9 mouse cellular contexts compared by ENCODE assay signal in genomic region chr3:96601941-96602703, GRCm38 (mm10). TPM values are rescaled to one million over a fixed set of nuclear protein-coding genes. Genes with fewer than 3 reads are reported as not detected.
A peak's percentile ranks its signal among the peaks of the same experiment; 100 is the strongest.
DNase-seq lines count a peak whose midpoint lies in the region; ATAC-seq lines count a peak whose summit lies in the region.
"Had no signal": no experiment of that assay in that cellular context is flagged by ENCODE, and none has a peak within 500 bp of the region (broad histone marks: within the 10 kb centered on the region; RNA-seq: fewer than 3 reads in every experiment).

No protein-coding gene starts in this region.

- peaks cover 25% of the 10 kb centered on the region for H3K36me3 ChIP-seq in embryonic facial prominence, embryonic 10.5 days (replicated peaks)
- H3K36me3 ChIP-seq in limb, embryonic 15.5 days, result 0 out of 2 replicates have a peak, but pooled peaks cover 3% of the 10 kb centered on the region
- H3K36me3 ChIP-seq in neural tube, embryonic 15.5 days, result no peaks in the 10 kb centered on the region

- peaks cover 62% of the 10 kb centered on the region for H3K4me1 ChIP-seq in embryonic facial prominence, embryonic 10.5 days
- H3K4me1 ChIP-seq in limb, embryonic 15.5 days, result peaks cover 54% of the 10 kb centered on the region
- H3K4me1 ChIP-seq in neural tube, embryonic 15.5 days, result peaks cover 85% of the 10 kb centered on the region

- WGBS in embryonic facial prominence, embryonic 10.5 days, result 36% methylated on average over 10 of the region's 10 CpGs
- 18% methylated on average over 10 of the region's 10 CpGs for WGBS in limb, embryonic 15.5 days
- WGBS in neural tube, embryonic 15.5 days, result 16% methylated on average over 10 of the region's 10 CpGs

- H3K4me3 ChIP-seq in embryonic facial prominence, embryonic 10.5 days, result peak overlapping the region; percentile 95
- peak overlapping the region; percentile 65 for H3K4me3 ChIP-seq in limb, embryonic 15.5 days
- H3K4me3 ChIP-seq in neural tube, embryonic 15.5 days (replicated peaks), result peak overlapping the region; percentile 79

- H3K4me2 ChIP-seq in limb, embryonic 15.5 days, result peak overlapping the region; percentile 58
- peak overlapping the region; percentile 74 for H3K4me2 ChIP-seq in neural tube, embryonic 15.5 days

- no peak for ATAC-seq in limb, embryonic 15.5 days (ENCODE audit: insufficient number of reproducible peaks, low FRiP score, low TSS enrichment, low read depth)
- ATAC-seq in neural tube, embryonic 15.5 days (ENCODE audit: low FRiP score), result no peak

- DNase-seq in left cerebral cortex, postnatal 4 days, result peak; percentile 56
- no peak for DNase-seq in left cerebral cortex, postnatal 14 days (ENCODE audit: low spot score in 2 of 2)
- DNase-seq in embryonic facial prominence, embryonic 10.5 days (ENCODE audit: low spot score), result no peak
- DNase-seq in heart, postnatal 14 days, result peak; percentile 47 to 60
- no peak for DNase-seq in B cell, adult 2 months
- DNase-seq in left cerebral cortex, adult 11 months (ENCODE audit: low spot score), result no peak

- peak overlapping the region; percentile 96 for H3K27ac ChIP-seq in embryonic facial prominence, embryonic 10.5 days (replicated peaks)
- peak overlapping the region; percentile 98 for H3K27ac ChIP-seq in limb, embryonic 15.5 days
- H3K27ac ChIP-seq in neural tube, embryonic 15.5 days (replicated peaks), result peak overlapping the region; percentile 96

- H3K9me3 ChIP-seq in embryonic facial prominence, embryonic 10.5 days, result no peaks in the 10 kb centered on the region
- no peaks in the 10 kb centered on the region for H3K9me3 ChIP-seq in limb, embryonic 15.5 days
- H3K9me3 ChIP-seq in neural tube, embryonic 15.5 days (replicated peaks), result no peaks in the 10 kb centered on the region

- intact Hi-C loops in left cerebral cortex, postnatal 4 days (cut with DNase I), result loop anchor here (5.0 kb wide), 1 partner anchor 35 kb away; the partner anchor contains the start of genes Gm42957 and Pex11b
- intact Hi-C loops in left cerebral cortex, postnatal 14 days (cut with DNase I), result loop anchor here (2.0 kb wide), 1 partner anchor 29 kb away; no protein-coding TSS in a partner anchor
- intact Hi-C loops in heart, postnatal 14 days (cut with DNase I), result loop anchor here (2.0 kb wide), 1 partner anchor 31 kb away; no protein-coding TSS in a partner anchor

- H3K9ac ChIP-seq in limb, embryonic 15.5 days, result peak overlapping the region; percentile 79; the same call in 1 of the 2 replicates
- peak overlapping the region; percentile 94 for H3K9ac ChIP-seq in neural tube, embryonic 15.5 days (replicated peaks)

- peaks cover 28% of the 10 kb centered on the region for H3K27me3 ChIP-seq in embryonic facial prominence, embryonic 10.5 days (replicated peaks; ENCODE audit: low read depth, poor library complexity, severe bottlenecking)
- H3K27me3 ChIP-seq in limb, embryonic 15.5 days, result 0 out of 2 replicates have a peak, but pooled peaks cover 4% of the 10 kb centered on the region
- no peaks in the 10 kb centered on the region for H3K27me3 ChIP-seq in neural tube, embryonic 15.5 days (replicated peaks)

RNA-seq across cellular contexts. Expression of gene Lix1l, which starts 1.2 kb away (rescaled TPM):
- total RNA-seq in left cerebral cortex, postnatal 4 days (2021), result 10 to 100 TPM; 55.2 to 64.1 TPM
- 10 to 100 TPM; 22.1 to 24.8 TPM for total RNA-seq in left cerebral cortex, postnatal 14 days (2021)
- polyA plus RNA-seq in embryonic facial prominence, embryonic 10.5 days (2016; fragmentation: Nextera tagmentation; extraction: Ambion mirVana), result 5.2 and 5.6 TPM in 2 replicates
- 10 to 100 TPM; 28.3 to 28.6 TPM for total RNA-seq in heart, postnatal 14 days (2021)
- polyA plus RNA-seq in limb, embryonic 15.5 days (2015; fragmentation: Nextera tagmentation; extraction: Ambion mirVana), result 7.7 and 9.4 TPM in 2 replicates
- polyA plus RNA-seq in neural tube, embryonic 15.5 days (2015; fragmentation: Nextera tagmentation; extraction: Ambion mirVana), result 5.6 and 6.3 TPM in 2 replicates

RNA-seq across cellular contexts. Expression of gene Ankrd34a, which starts 5.7 kb away (rescaled TPM):
- total RNA-seq in left cerebral cortex, postnatal 4 days (2021), result 10 to 100 TPM; 32.3 to 33.0 TPM
- total RNA-seq in left cerebral cortex, postnatal 14 days (2021), result 10 to 100 TPM; 69.9 to 72.6 TPM
- polyA plus RNA-seq in embryonic facial prominence, embryonic 10.5 days (2016; fragmentation: Nextera tagmentation; extraction: Ambion mirVana), result 0.66 and 0.99 TPM in 2 replicates
- total RNA-seq in heart, postnatal 14 days (2021), result 1 to 10 TPM; 1.3 to 1.8 TPM
- polyA plus RNA-seq in limb, embryonic 15.5 days (2015; fragmentation: Nextera tagmentation; extraction: Ambion mirVana), result 1.9 and 2.7 TPM in 2 replicates
- 18.6 and 21.0 TPM in 2 replicates for polyA plus RNA-seq in neural tube, embryonic 15.5 days (2015; fragmentation: Nextera tagmentation; extraction: Ambion mirVana)

RNA-seq across cellular contexts. Expression of gene Polr3gl, which starts 8.1 kb away (rescaled TPM):
- total RNA-seq in left cerebral cortex, postnatal 4 days (2021), result 10 to 100 TPM; 28.0 to 28.1 TPM
- total RNA-seq in left cerebral cortex, postnatal 14 days (2021), result 10 to 100 TPM; 26.6 to 29.7 TPM
- polyA plus RNA-seq in embryonic facial prominence, embryonic 10.5 days (2016; fragmentation: Nextera tagmentation; extraction: Ambion mirVana), result 30.0 and 33.1 TPM in 2 replicates
- 10 to 100 TPM; 21.8 to 25.3 TPM for total RNA-seq in heart, postnatal 14 days (2021)
- 38.9 and 42.0 TPM in 2 replicates for polyA plus RNA-seq in limb, embryonic 15.5 days (2015; fragmentation: Nextera tagmentation; extraction: Ambion mirVana)
- 35.2 and 35.8 TPM in 2 replicates for polyA plus RNA-seq in neural tube, embryonic 15.5 days (2015; fragmentation: Nextera tagmentation; extraction: Ambion mirVana)

RNA-seq across cellular contexts. Expression of gene Gm16253, which starts 25.3 kb away (rescaled TPM):
- total RNA-seq in left cerebral cortex, postnatal 4 days (2021), result not detected
- total RNA-seq in left cerebral cortex, postnatal 14 days (2021), result not detected
- 1.6 and 1.9 TPM in 2 replicates for polyA plus RNA-seq in embryonic facial prominence, embryonic 10.5 days (2016; fragmentation: Nextera tagmentation; extraction: Ambion mirVana)
- 1 to 10 TPM; 3.7 to 4.5 TPM for total RNA-seq in heart, postnatal 14 days (2021)
- 0.82 and 1.2 TPM in 2 replicates for polyA plus RNA-seq in limb, embryonic 15.5 days (2015; fragmentation: Nextera tagmentation; extraction: Ambion mirVana)
- polyA plus RNA-seq in neural tube, embryonic 15.5 days (2015; fragmentation: Nextera tagmentation; extraction: Ambion mirVana), result 1.8 TPM in 2 replicates
- total RNA-seq: layer of hippocampus, postnatal 36 days had no signal

RNA-seq across cellular contexts. Expression of gene Rbm8a, which starts 27.6 kb away (rescaled TPM):
- total RNA-seq in left cerebral cortex, postnatal 4 days (2021), result 10 to 100 TPM; 56.5 to 66.6 TPM
- total RNA-seq in left cerebral cortex, postnatal 14 days (2021), result 10 to 100 TPM; 40.1 to 41.5 TPM
- polyA plus RNA-seq in embryonic facial prominence, embryonic 10.5 days (2016; fragmentation: Nextera tagmentation; extraction: Ambion mirVana), result 242 and 244 TPM in 2 replicates
- total RNA-seq in heart, postnatal 14 days (2021), result 10 to 100 TPM; 37.9 to 40.5 TPM
- polyA plus RNA-seq in limb, embryonic 15.5 days (2015; fragmentation: Nextera tagmentation; extraction: Ambion mirVana), result 102 and 120 TPM in 2 replicates
- polyA plus RNA-seq in neural tube, embryonic 15.5 days (2015; fragmentation: Nextera tagmentation; extraction: Ambion mirVana), result 108 and 109 TPM in 2 replicates

Comparison
In these comparisons a context has a peak if more than half of its experiments do, and no peak if none do; other contexts are left out.
1. DNase-seq: peak in left cerebral cortex, postnatal 4 days (single experiment) and heart, postnatal 14 days (2 of 2); none in left cerebral cortex, postnatal 14 days (0 of 2), embryonic facial prominence, embryonic 10.5 days (single experiment), B cell, adult 2 months (0 of 2) and left cerebral cortex, adult 11 months (single experiment).
2. RNA of gene Ankrd34a, which starts 5.7 kb away (total RNA-seq): 69.9 to 72.6 TPM in left cerebral cortex, postnatal 14 days and 32.3 to 33.0 TPM in left cerebral cortex, postnatal 4 days; 1.3 to 1.8 TPM in heart, postnatal 14 days; every median in the first group is over 10 times any median in the second.
3. Peak in every context shown above with its lines, with median percentiles within 50 percentile points of each other: H3K27ac ChIP-seq and H3K4me3 ChIP-seq.